Mouse (Mus musculus) cerebellum, adult 2 months (tissue): ENCODE data around the gene Hmcn2.

ENCODE experiments used
- CTCF ChIP-seq: fragments of 200-500 bp; IDR thresholded peaks from 2 replicates; pipeline ENCODE4 v1.5.1; 2011; ENCODE audit warnings: low read depth, mild to moderate bottlenecking, control low read depth, low read length, moderate library complexity, borderline replicate concordance; ENCODE audit not compliant: insufficient read depth
- POLR2A ChIP-seq: fragments of 200-500 bp; IDR thresholded peaks from 2 replicates; pipeline ENCODE4 v1.6.1; 2011; ENCODE audit warnings: low read length, control low read depth, borderline replicate concordance; ENCODE audit not compliant: insufficient read depth

- no peak for TF ChIP-seq POLR2A
- TF ChIP-seq CTCF = no peak
These were observed 46.8 kb upstream of the Hmcn2 start for GRCm38 (mm10) chr2:31267447-31267846.
